Mouse (Mus musculus) thymus, postnatal 36 days (tissue): Measurements from ENCODE around the gene Nlrp4a.
"Not testable (repeated sequence)": the region's sequence is repeated elsewhere in the genome, so short reads cannot be mapped to it uniquely, and the experiment has no call there.

ENCODE experiments used
- DNase-seq, 2 experiments: peaks; one replicate each; pipeline ENCODE4 v3.0.0; 2022; ENCODE audit warnings: mixed read lengths in 2 of 2

Gene Nlrp4a

GRCm38 (mm10) chr7:26434813-26435212 lies at the start of gene Nlrp4a:
Nlrp4a (plus strand) TSS chr7:26435113.
- no peak for DNase-seq

- DNase-seq: not testable (repeated sequence)
Measured at GRCm38 (mm10) chr7:26386691-26387090, 48.2 kb upstream of the Nlrp4a start.

- not testable (repeated sequence) for DNase-seq
Measured at GRCm38 (mm10) chr7:26391137-26391536, 43.8 kb upstream of the Nlrp4a start.

- not testable (repeated sequence) for DNase-seq
Measured at GRCm38 (mm10) chr7:26391811-26392210, 43.1 kb upstream of the Nlrp4a start.

GRCm38 (mm10) chr7:26403600-26403999 lies 31.3 kb upstream of the Nlrp4a start, which contains the start of gene Nlrp9c:
Nlrp9c (minus strand) TSS chr7:26403700.
- DNase-seq: not testable (repeated sequence)

- DNase-seq: no peak
Measured at GRCm38 (mm10) chr7:26476690-26477089, 41.8 kb downstream of the Nlrp4a start.

- not testable (repeated sequence) for DNase-seq
Measured at GRCm38 (mm10) chr7:26489514-26489913, 54.6 kb downstream of the Nlrp4a start.
